Mouse (Mus musculus) stomach, postnatal 0 days (tissue): Measurements from ENCODE around the gene Dip2b.

ENCODE experiments used
- CTCF ChIP-seq: IDR thresholded peaks from 2 replicates; pipeline ENCODE4 v1.5.1; 2016; ENCODE audit warnings: antibody characterized with exemption, low read depth, mild to moderate bottlenecking, moderate library complexity
- EP300 ChIP-seq: optimal IDR thresholded peaks from 2 replicates; pipeline ENCODE3; 2016; ENCODE audit warnings: antibody characterized with exemption

GRCm38 (mm10) chr15:100230655-100231054 is 192.2 kb downstream of the Dip2b start:
- TF ChIP-seq EP300: no peak
- TF ChIP-seq CTCF: peak; percentile 38
